Mouse (Mus musculus) embryonic facial prominence, embryonic 15.5 days (tissue): ENCODE data around the gene Krt18. TPM values are rescaled to one million over a fixed set of nuclear protein-coding genes. Genes with fewer than 3 reads are reported as not detected.

Source experiments
- ATAC-seq: fragments of 200-750 bp; cut with Nextera tagmentation; 2 replicates; pipeline ENCODE4 v1.8.0; 2017; ENCODE audit warnings: low read depth, moderate TSS enrichment; ENCODE audit not compliant: insufficient number of reproducible peaks, low FRiP score, low TSS enrichment
- H3K27ac ChIP-seq: fragments of 300-500 bp; sonication (generic); replicated peaks from 2 replicates; pipeline ENCODE4 v1.5.1; 2015; ENCODE audit warnings: mild to moderate bottlenecking, inconsistent platforms
- H3K27me3 ChIP-seq: fragments of 300-500 bp; sonication (generic); 2 replicates; pipeline ENCODE4 v1.6.1; 2015; ENCODE audit warnings: inconsistent platforms
- H3K36me3 ChIP-seq: fragments of 300-500 bp; sonication (generic); 2 replicates; pipeline ENCODE4 v1.6.1; 2015; ENCODE audit warnings: mild to moderate bottlenecking, inconsistent platforms
- H3K4me1 ChIP-seq: fragments of 300-500 bp; sonication (generic); 2 replicates; pipeline ENCODE4 v1.6.1; 2015; ENCODE audit warnings: inconsistent platforms
- H3K4me2 ChIP-seq: fragments of 300-500 bp; sonication (generic); replicated peaks from 2 replicates; pipeline ENCODE4 v1.6.1; 2015; ENCODE audit warnings: mild to moderate bottlenecking, inconsistent platforms
- H3K4me3 ChIP-seq: fragments of 300-500 bp; sonication (generic); replicated peaks from 2 replicates; pipeline ENCODE4 v1.5.1; 2015; ENCODE audit warnings: mild to moderate bottlenecking, inconsistent platforms
- H3K9ac ChIP-seq: fragments of 300-500 bp; sonication (generic); 2 replicates; pipeline ENCODE4 v1.6.1; 2015; ENCODE audit warnings: inconsistent platforms
- H3K9me3 ChIP-seq: fragments of 300-500 bp; sonication (generic); replicated peaks from 2 replicates; pipeline ENCODE4 v1.6.1; 2016; ENCODE audit warnings: inconsistent platforms
- WGBS: fragments of 180-500 bp; shearing (Covaris S2); methylation state at CpG from one replicate; pipeline ENCODE4 v1.1.7; 2015; 5-methylcytosine and 5-hydroxymethylcytosine counted together
- polyA plus RNA-seq: library from polyadenylated mRNA; unstranded; fragments of >200 nt; fragmentation: Nextera tagmentation; extraction: Ambion mirVana; gene quantifications from 2 replicates; pipeline ENCODE4 v1.2.1, GENCODE M21; 2015

Krt18 gene
- polyA plus RNA-seq, 1 experiment from 2014 or later, result 119 TPM

- H3K27me3 ChIP-seq, result 0 out of 2 replicates have a peak, but pooled peaks cover 4% of the 10 kb centered on the region
- H3K4me2 ChIP-seq, result no peak overlapping the region
- H3K9ac ChIP-seq, result no peak overlapping the region
- no peaks in the 10 kb centered on the region for H3K9me3 ChIP-seq
- peak; percentile 34; the same call in 1 of the 2 replicates for ATAC-seq
- H3K4me1 ChIP-seq, result no peaks in the 10 kb centered on the region
- no peak overlapping the region for H3K4me3 ChIP-seq
- H3K36me3 ChIP-seq, result no peaks in the 10 kb centered on the region
- 52% methylated on average over 16 of the region's 16 CpGs for WGBS
- no peak overlapping the region for H3K27ac ChIP-seq
Measured at GRCm38 (mm10) chr15:102034121-102035053, 6.4 kb downstream of the Krt18 start.

DNA sequence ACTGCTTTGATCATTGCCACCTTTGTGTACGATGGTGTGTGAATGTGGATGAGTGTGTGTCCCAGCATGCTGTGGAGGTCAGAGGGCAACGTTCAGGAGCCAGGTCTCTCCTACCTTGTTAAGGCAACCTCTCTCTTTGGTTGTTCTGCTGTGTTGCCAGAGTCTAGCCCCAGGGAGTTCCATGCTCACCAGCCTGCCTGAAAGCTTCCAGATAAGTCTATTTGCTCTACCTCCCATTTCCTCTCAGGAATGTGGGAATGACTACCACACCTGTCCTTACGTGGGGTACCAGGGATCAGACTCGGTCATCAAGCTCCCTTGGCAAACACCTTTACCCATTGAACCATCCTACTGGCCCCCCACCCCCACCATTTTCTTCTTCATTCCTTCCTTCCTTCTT, 12.3 kb downstream of the Krt18 start:
- ATAC-seq, result no peak
- no peaks in the 10 kb centered on the region for H3K36me3 ChIP-seq
- no peaks in the 10 kb centered on the region for H3K27me3 ChIP-seq
- 68% methylated on average over 4 of the region's 4 CpGs for WGBS
- no peak overlapping the region for H3K4me3 ChIP-seq
- H3K4me2 ChIP-seq, result no peak overlapping the region
- no peaks in the 10 kb centered on the region for H3K4me1 ChIP-seq
- no peak overlapping the region for H3K9ac ChIP-seq
- no peak overlapping the region for H3K27ac ChIP-seq
- H3K9me3 ChIP-seq, result no peaks in the 10 kb centered on the region

DNA sequence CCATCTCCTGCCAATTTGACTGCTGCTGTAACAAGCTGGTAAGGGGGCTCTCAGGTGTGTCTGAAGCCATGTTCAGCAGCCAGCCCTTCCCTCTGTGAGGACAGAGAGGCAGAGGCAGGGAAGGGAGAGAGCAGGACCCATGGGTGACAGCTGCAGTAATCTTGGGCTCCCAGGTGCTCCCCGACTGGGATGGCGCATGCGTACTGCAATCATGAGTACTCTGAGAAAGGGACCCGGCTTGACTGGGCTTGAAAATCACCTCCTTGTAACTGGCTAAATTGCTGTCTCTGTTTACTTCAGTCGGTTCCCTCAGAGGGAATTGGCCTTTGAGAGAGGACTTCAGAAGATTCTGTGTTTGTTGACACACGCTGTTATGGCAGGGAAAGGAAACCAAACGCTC, 14.0 kb downstream of the Krt18 start:
- ATAC-seq, result no peak
- H3K9me3 ChIP-seq, result no peaks in the 10 kb centered on the region
- 54% methylated on average over 7 of the region's 7 CpGs for WGBS
- H3K27me3 ChIP-seq, result no peaks in the 10 kb centered on the region
- H3K4me3 ChIP-seq, result no peak overlapping the region
- no peaks in the 10 kb centered on the region for H3K36me3 ChIP-seq
- H3K4me1 ChIP-seq, result no peaks in the 10 kb centered on the region
- no peak overlapping the region for H3K27ac ChIP-seq
- no peak overlapping the region for H3K4me2 ChIP-seq
- no peak overlapping the region for H3K9ac ChIP-seq

DNA sequence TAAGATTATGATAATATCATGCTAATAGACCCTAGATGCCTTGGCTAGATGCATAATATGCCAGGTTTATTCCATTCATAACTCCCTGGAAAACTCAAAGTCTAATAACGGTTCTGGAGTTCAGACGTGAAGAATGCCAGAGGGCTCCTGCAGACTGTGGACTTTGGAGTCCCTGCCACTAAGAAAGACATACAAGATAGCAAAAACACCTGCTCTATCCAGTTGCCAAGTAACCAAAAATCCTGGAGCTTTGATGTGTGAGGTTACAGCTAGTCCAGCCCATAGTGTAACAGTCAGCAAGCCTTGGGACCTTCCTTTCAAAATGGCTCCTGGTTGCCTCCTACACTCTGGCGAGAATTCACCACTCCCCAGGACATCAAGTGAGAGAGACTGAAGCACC, 16.8 kb downstream of the Krt18 start:
- Histone ChIP-seq H3K9me3 (no peaks in the 10 kb centered on the region), H3K36me3 (no peaks in the 10 kb centered on the region), H3K4me3 (no peak overlapping the region), H3K27me3 (no peaks in the 10 kb centered on the region), H3K4me2 (no peak overlapping the region), H3K4me1 (no peaks in the 10 kb centered on the region), H3K27ac (no peak overlapping the region), H3K9ac (no peak overlapping the region)
- 69% methylated on average over 3 of the region's 3 CpGs for WGBS
- ATAC-seq, result no peak

DNA sequence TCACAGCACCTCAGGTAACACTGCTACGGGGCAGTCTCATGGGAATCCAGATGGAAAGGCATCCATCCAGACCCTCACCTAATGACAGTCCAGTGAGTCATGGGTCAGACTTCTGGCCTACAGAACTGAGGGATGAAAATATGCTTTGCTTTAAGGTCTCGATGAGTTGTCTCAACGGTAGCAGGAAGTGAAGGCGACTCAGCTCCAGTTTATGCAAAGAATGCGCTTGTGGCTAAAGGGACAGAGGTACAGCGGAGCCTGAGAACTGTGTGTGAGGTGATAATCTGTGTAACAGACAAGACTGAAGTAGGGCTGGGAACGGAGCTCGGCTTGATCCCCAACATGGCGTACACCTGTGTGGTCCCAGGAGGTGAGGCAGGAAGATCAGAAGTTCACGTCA, 17.7 kb downstream of the Krt18 start:
- 87% methylated on average over 10 of the region's 10 CpGs for WGBS

DNA sequence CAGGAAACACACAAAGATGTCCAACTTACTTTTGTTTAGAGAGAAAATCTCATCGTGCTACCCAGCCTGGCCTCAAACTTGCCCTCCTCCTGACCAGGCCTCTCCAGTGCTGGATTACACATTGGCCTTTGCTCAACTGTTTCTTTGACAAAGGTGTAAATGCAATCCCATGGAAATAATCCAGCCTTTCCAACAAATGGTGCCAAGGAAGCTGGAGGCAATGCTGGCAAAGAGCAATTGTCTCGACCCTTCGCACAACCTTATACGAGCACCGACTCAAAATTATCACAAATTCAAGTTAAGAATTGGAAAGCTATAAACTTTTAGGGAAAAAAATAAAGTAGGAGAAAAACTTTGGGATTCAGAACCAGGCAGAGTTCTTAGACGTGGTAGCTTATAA, 20.0 kb downstream of the Krt18 start:
- Histone ChIP-seq H3K27me3 (no peaks in the 10 kb centered on the region), H3K9ac (no peak overlapping the region), H3K36me3 (no peaks in the 10 kb centered on the region), H3K4me1 (0 out of 2 replicates have a peak, but pooled peaks cover 4% of the 10 kb centered on the region), H3K4me3 (no peak overlapping the region), H3K9me3 (no peaks in the 10 kb centered on the region), H3K4me2 (no peak overlapping the region), H3K27ac (no peak overlapping the region)
- 82% methylated on average over 6 of the region's 6 CpGs for WGBS
- no peak for ATAC-seq

More for the DNA sequence above, 17.7 kb downstream of the Krt18 start:
- Histone ChIP-seq H3K4me3 (no peak overlapping the region), H3K9ac (no peak overlapping the region), H3K27me3 (no peaks in the 10 kb centered on the region), H3K36me3 (no peaks in the 10 kb centered on the region), H3K4me1 (no peaks in the 10 kb centered on the region), H3K27ac (no peak overlapping the region), H3K4me2 (no peak overlapping the region), H3K9me3 (no peaks in the 10 kb centered on the region)
- ATAC-seq, result no peak

DNA sequence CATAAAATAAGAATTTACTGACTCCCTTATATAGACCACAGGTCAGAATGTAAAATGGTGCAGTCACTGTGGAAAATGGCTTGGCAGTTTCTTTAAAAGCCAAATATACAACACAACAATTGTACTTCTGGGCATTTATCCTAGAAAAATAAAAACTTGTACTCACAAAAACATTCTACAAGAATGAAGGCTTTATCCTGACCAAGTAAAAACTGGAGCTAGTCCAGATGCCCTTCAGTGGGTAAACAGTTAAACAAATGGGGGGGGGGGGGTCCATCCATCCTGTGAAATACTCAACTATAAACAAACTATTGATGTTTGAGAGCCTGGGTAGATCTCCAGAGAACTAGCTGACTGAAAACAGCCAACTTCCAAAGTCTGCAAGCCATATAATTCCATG, 21.9 kb downstream of the Krt18 start:
- H3K36me3 ChIP-seq, result no peaks in the 10 kb centered on the region
- H3K9me3 ChIP-seq, result no peaks in the 10 kb centered on the region
- no peak overlapping the region for H3K27ac ChIP-seq
- no peaks in the 10 kb centered on the region for H3K27me3 ChIP-seq
- 0 out of 2 replicates have a peak, but pooled peaks cover 4% of the 10 kb centered on the region for H3K4me1 ChIP-seq
- H3K4me2 ChIP-seq, result no peak overlapping the region
- no peak overlapping the region for H3K9ac ChIP-seq
- no peak overlapping the region for H3K4me3 ChIP-seq
- ATAC-seq, result no peak

DNA sequence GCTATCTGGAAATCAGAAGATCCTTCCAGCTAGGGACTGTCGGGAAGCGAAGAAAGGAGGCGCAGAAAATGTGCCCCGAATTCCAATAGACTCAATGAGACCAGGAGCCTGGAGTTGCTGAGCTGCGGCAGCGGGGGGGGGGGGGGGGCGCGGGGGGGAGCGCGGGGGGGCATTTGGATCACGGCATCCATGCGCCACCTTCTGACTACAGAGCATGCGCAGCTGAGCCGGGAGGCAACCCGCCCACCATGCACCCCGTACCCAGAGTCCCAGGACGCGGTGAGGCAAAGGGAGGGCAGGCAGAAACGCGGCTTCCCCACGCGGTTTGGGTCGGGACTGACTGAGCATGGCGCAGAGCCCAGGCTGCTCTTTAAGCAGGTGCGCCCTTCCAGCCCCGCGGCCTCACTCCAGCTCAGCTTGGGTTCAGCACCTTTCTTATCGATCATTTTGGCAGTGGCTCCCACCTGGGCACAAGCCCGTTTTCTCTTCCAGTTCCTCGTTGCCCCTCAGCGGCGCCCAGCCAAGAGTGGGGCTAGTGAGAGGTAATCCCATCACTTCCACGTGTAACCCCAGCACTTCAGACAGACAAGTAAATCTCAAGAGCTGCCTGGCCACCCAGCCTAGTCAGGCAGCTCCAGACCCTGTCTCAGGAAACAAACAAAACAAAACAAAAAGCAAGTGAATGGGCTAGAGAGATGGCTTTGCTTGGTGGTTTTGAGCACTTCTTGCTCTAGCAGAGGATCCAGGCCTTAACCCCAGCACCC, 24.1 kb downstream of the Krt18 start:
- Histone ChIP-seq H3K27me3 (no peaks in the 10 kb centered on the region), H3K9me3 (no peaks in the 10 kb centered on the region), H3K4me2 (peak overlapping the region; percentile 74), H3K36me3 (no peaks in the 10 kb centered on the region), H3K9ac (peak overlapping the region; percentile 15; the same call in 1 of the 2 replicates), H3K27ac (peak overlapping the region; percentile 69), H3K4me1 (0 out of 2 replicates have a peak, but pooled peaks cover 4% of the 10 kb centered on the region), H3K4me3 (peak overlapping the region; percentile 44)
- 1% methylated on average over 32 of the region's 33 CpGs for WGBS
- ATAC-seq, result peak; percentile 87

GRCm38 (mm10) chr15:102056495-102057174, 28.7 kb downstream of the Krt18 start:
- Histone ChIP-seq H3K27ac (no peak overlapping the region), H3K4me3 (no peak overlapping the region), H3K9ac (no peak overlapping the region), H3K27me3 (no peaks in the 10 kb centered on the region), H3K4me1 (0 out of 2 replicates have a peak, but pooled peaks cover 4% of the 10 kb centered on the region), H3K4me2 (no peak overlapping the region), H3K9me3 (no peaks in the 10 kb centered on the region), H3K36me3 (no peaks in the 10 kb centered on the region)
- ATAC-seq, result no peak
- 90% methylated on average over 15 of the region's 15 CpGs for WGBS

DNA sequence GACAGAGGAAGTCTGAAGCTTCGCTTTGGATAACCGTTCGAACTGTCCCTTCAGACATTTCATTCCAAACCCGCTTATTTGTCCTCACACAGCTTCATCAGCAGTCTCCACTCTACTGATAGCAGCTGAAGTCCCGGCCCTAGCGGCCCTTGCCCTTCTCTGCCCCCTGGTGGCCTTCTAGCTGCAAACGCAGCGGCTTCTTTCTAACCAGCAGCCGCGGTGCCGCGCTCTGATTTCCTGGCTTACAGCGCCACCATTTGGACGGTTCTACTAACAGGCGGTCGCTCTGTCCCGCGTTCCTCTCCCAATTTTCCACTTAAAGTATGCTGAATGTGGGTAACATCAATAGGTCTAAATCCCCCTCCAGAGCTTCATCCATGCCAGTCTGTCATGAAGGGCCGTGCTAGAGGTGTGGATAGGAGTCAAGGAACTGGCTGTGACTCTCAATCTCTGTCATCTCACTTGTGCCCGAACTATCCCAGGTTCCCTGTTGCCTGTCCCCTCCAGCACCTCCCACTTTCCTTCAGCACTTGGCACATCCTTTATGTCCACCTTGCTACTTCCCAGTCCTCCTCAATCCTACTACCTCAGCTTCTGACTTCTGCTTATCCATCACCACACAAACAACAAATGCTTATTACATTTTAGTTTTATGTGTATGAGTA, 37.8 kb downstream of the Krt18 start:
- Histone ChIP-seq H3K27ac (no peak overlapping the region), H3K4me2 (no peak overlapping the region), H3K4me3 (no peak overlapping the region), H3K9ac (no peak overlapping the region), H3K4me1 (peaks cover 8% of the 10 kb centered on the region; the same call in 1 of the 2 replicates), H3K36me3 (no peaks in the 10 kb centered on the region), H3K27me3 (peaks cover 19% of the 10 kb centered on the region), H3K9me3 (no peaks in the 10 kb centered on the region)
- peak; percentile 79 for ATAC-seq
- 4% methylated on average over 20 of the region's 20 CpGs for WGBS
